Mouse (Mus musculus) liver, adult 2 months (tissue): ENCODE data around the gene Rela. TPM values are rescaled to one million over a fixed set of nuclear protein-coding genes. Genes with fewer than 3 reads are reported as not detected.

Experiments
- DNase-seq: peaks from one replicate; pipeline ENCODE4 v3.0.0-alpha.2; 2011; ENCODE audit warnings: low read depth, low spot score; ENCODE audit errors: extremely low read depth
- H3K27ac ChIP-seq: fragments of 200-500 bp; replicated peaks from 2 replicates; pipeline ENCODE4 v1.5.1; 2012; ENCODE audit warnings: low read depth, mild to moderate bottlenecking, control low read depth, inconsistent platforms, low read length; ENCODE audit not compliant: insufficient read depth
- H3K27me3 ChIP-seq: fragments of 200-500 bp; 2 replicates; pipeline ENCODE4 v1.6.1; 2012; ENCODE audit warnings: mild to moderate bottlenecking, moderate library complexity, low read length, inconsistent platforms; ENCODE audit not compliant: control insufficient read depth, insufficient read depth
- H3K36me3 ChIP-seq: fragments of 200-500 bp; 2 replicates; pipeline ENCODE4 v1.6.1; 2012; ENCODE audit warnings: low read length, inconsistent platforms; ENCODE audit not compliant: control insufficient read depth, insufficient read depth
- H3K4me1 ChIP-seq: fragments of 200-500 bp; 2 replicates; pipeline ENCODE4 v1.6.1; 2011; ENCODE audit warnings: low read length; ENCODE audit not compliant: control insufficient read depth, insufficient read depth
- H3K4me3 ChIP-seq: fragments of 200-500 bp; 2 replicates; pipeline ENCODE4 v1.5.1; 2011; ENCODE audit warnings: low read depth, mild to moderate bottlenecking, control low read depth, low read length, moderate library complexity; ENCODE audit not compliant: insufficient read depth
- H3K79me2 ChIP-seq: fragments of 200-500 bp; 2 replicates; pipeline ENCODE4 v1.6.1; 2012; ENCODE audit warnings: inconsistent platforms, mild to moderate bottlenecking, low read length, moderate library complexity; ENCODE audit not compliant: control insufficient read depth, insufficient read depth
- H3K9ac ChIP-seq: fragments of 200-500 bp; 2 replicates; pipeline ENCODE4 v1.6.1; 2012; ENCODE audit warnings: low read depth, mild to moderate bottlenecking, control low read depth, inconsistent platforms, low read length
- CTCF ChIP-seq: fragments of 200-500 bp; IDR thresholded peaks from 2 replicates; pipeline ENCODE4 v1.5.1; 2011; ENCODE audit warnings: low read depth, low read length, control low read depth
- POLR2A ChIP-seq: fragments of 200-500 bp; IDR thresholded peaks from 2 replicates; pipeline ENCODE4 v1.6.1; 2011; ENCODE audit warnings: low read length, control low read depth; ENCODE audit not compliant: insufficient read depth; ENCODE audit errors: extremely low read depth
- WGBS: fragments of 180-500 bp; shearing (Covaris S2); methylation state at CpG from one replicate; pipeline ENCODE4 v1.1.7; 2018; 5-methylcytosine and 5-hydroxymethylcytosine counted together
- polyA plus RNA-seq: library from polyadenylated mRNA; depleted of rRNA; stranded (reverse); fragments of >200 nt; gene quantifications from 2 replicates; pipeline ENCODE4 v1.2.3, GENCODE M21; 2012
- total RNA-seq: library from RNA; depleted of rRNA; stranded (reverse); fragments of >200 nt; gene quantifications from 2 replicates; pipeline ENCODE4 v1.2.3, GENCODE M21; 2014

Rela gene
- total and polyA plus RNA-seq, 2 experiments: 7.6 to 65.7 TPM

DNA sequence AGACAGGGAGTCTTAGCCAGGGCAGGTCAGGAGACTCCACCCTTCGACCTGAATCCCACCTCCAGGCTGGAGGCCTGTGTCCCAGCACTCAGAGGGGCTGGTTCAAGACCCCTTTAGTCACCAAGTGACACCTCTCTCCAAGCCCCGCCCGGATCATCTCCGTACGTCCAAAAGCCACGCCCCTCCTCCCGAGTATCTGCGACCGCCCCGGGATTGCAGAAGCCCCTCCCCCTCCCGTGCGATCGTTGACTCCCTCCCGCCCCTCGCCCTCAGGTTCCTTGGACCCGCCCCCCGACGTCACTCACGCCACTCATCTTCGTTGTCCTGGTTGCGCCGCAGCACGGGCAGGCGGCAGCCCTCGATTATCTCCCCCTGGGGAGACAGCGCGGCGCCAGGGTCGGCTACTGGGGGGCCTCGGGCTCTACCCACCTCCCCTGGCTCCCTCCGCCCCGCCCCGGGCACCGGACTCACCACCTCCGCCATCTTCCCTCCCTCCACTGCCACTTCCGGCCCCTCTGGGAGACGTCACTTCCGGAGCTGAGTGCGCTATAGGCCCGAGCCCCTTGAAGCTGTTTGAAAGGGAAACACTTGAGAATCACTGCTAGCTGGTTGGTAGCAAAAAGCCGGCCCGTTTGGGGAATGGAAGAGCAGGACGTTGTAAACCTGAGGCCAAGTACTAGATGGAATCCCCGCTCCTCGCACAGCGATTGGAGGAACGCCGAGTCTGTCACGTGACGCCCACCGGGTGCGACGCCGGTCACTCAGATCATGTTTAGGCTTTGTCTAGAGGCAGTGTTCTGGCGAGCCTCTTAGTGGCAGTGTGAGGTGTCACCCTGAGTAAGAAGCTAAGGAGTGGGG, 27.5 kb upstream of the Rela start, which contains the start of gene Kat5:
Gene Kat5 (minus strand): TSS at position 691 of the 858 bp plus-strand sequence.
- DNase-seq: peak; percentile 71
- WGBS: under 1% methylated on average over 54 of the region's 55 CpGs
- peak within 1 kb of the TSS; percentile 74 for H3K4me3 ChIP-seq
- TF ChIP-seq CTCF: no peak
- 0 out of 2 replicates have a peak, but pooled peaks have one; percentile 55 for TF ChIP-seq POLR2A
- H3K9ac ChIP-seq: peak within 1 kb of the TSS; percentile 84
- H3K27me3 ChIP-seq: no peaks in the 10 kb centered on the region
- H3K4me1 ChIP-seq: peaks cover 2% of the 10 kb centered on the region
- H3K36me3 ChIP-seq: peaks cover 2% of the 10 kb centered on the region; the same call in 1 of the 2 replicates
- H3K79me2 ChIP-seq: no peaks in the 10 kb centered on the region
- peak within 1 kb of the TSS; percentile 69 for H3K27ac ChIP-seq

DNA sequence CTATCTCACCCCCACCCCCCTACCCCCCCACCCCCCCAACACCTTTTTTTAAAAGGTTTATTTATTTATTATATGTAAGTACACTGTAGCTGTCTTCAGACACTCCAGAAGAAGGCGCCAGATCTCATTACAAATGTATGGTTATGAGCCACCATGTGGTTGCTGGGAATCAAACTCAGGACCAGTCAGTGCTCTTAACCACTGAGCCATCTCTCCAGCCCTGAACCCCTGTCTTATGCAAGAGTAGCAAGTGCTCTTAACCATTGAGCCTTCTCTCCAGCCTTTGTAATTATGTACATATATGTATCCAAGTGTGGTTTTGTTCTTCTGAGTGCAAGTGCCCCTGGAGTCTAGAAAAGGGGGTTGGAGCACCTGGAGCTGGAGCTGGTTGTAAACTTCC, 25.3 kb upstream of the Rela start:
- Histone ChIP-seq H3K27ac (no peak overlapping the region), H3K4me3 (no peak overlapping the region), H3K27me3 (no peaks in the 10 kb centered on the region), H3K9ac (no peak overlapping the region), H3K79me2 (no peaks in the 10 kb centered on the region), H3K36me3 (0 out of 2 replicates have a peak, but pooled peaks cover 2% of the 10 kb centered on the region), H3K4me1 (peaks cover 2% of the 10 kb centered on the region)
- DNase-seq: no peak
- 93% methylated on average over 1 of the region's 1 CpGs for WGBS
- TF ChIP-seq CTCF (no peak), POLR2A (no peak)

DNA sequence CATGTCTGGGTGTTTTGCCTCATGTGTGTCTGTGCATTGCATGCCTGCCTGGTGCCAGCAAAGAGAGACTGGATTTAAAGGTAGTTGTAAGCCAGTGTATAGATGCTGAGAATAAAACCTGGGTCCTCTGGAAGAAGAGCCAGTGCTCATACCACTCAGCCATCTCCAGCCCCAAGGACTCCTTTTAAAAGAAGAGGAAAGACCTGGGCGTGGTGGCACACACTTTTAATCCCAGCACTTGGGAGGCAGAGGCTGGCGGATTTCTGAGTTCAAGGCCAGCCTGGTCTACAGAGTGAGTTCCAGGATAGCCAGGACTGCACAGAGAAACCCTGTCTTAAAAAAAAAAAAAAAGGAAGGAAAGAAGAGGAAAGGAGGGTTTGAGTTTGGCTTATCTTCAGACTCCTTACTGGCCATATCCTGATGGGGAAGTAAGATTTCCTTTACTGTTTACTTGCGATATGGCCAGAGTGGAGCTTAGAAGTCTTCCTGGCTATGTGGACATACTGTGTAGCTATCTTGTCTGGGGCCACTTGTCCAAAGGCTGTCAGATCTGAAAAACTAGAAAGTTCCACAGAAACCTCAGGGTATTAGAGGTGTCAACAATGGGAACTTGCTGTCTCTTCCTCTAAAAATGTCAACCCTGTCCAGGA, 24.4 kb upstream of the Rela start:
- 82% methylated on average over 3 of the region's 3 CpGs for WGBS
- Histone ChIP-seq H3K36me3 (no peaks in the 10 kb centered on the region), H3K27ac (no peak overlapping the region), H3K9ac (no peak overlapping the region), H3K79me2 (no peaks in the 10 kb centered on the region), H3K4me1 (peaks cover 2% of the 10 kb centered on the region), H3K27me3 (no peaks in the 10 kb centered on the region), H3K4me3 (no peak overlapping the region)
- TF ChIP-seq CTCF (no peak), POLR2A (no peak)
- no peak for DNase-seq

DNA sequence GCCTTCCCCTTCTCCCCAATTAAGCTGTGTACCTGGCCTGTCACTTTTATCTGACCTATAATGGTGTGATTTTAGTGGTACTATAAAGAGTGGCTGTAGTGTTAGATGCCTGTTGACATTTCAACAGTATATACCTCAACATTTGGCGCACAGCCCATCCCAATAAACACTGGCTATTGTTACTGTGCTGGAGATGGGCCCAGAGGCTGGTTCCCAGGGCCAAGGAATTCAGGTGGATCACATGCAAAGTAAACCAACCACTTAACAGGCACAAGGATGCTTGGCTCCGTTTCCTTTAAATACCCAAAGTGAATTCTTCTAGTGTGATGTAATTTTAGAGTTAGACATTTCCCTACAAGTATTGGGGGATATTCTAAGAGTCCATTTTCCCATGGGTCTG, 22.3 kb upstream of the Rela start:
- Histone ChIP-seq H3K36me3 (no peaks in the 10 kb centered on the region), H3K27ac (no peak overlapping the region), H3K9ac (no peak overlapping the region), H3K79me2 (no peaks in the 10 kb centered on the region), H3K27me3 (no peaks in the 10 kb centered on the region), H3K4me1 (peaks cover 2% of the 10 kb centered on the region), H3K4me3 (no peak overlapping the region)
- TF ChIP-seq CTCF (no peak), POLR2A (no peak)
- DNase-seq: no peak
- 84% methylated on average over 2 of the region's 2 CpGs for WGBS

DNA sequence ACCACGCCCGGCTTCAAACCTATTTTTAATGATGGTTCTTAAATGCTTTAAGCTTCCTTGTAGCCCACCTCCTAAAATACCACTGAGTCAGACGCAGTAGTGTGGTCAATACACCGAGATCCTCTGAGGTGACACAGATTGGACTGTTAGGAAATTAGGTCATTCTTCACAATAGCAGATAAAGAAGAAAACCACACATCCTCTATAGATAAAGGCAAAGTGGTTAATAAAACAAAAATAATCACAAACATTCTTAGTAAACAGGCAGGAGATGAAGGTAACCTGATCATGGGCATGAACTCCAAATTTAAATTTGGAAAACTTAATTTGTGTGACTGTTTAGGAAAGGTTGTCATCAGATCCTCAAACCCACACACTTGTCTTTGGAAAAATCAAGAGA, 17.3 kb upstream of the Rela start:
- Histone ChIP-seq H3K4me3 (no peak overlapping the region), H3K27ac (no peak overlapping the region), H3K79me2 (no peaks in the 10 kb centered on the region), H3K4me1 (no peaks in the 10 kb centered on the region), H3K9ac (no peak overlapping the region), H3K27me3 (no peaks in the 10 kb centered on the region), H3K36me3 (no peaks in the 10 kb centered on the region)
- no peak for TF ChIP-seq CTCF
- TF ChIP-seq POLR2A: no peak
- 87% methylated on average over 4 of the region's 4 CpGs for WGBS
- DNase-seq: no peak
